Mouse (Mus musculus) heart, embryonic 14.5 days (tissue): ENCODE measurements around the gene Zfp362. TPM values are rescaled to one million over a fixed set of nuclear protein-coding genes. Genes with fewer than 3 reads are reported as not detected.
A peak's percentile ranks its signal among the peaks of the same experiment; 100 is the strongest.

Experiments
- ATAC-seq: fragments of 200-750 bp; cut with Nextera tagmentation; 2 replicates; pipeline ENCODE4 v1.8.0; 2017; ENCODE audit warnings: low read depth, moderate TSS enrichment; ENCODE audit not compliant: insufficient number of reproducible peaks, insufficient read depth, low FRiP score
- H3K27ac ChIP-seq, 2 experiments: fragments of 200-500 bp in 1 of 2; fragments of 300-500 bp in 1 of 2; sonication (generic) in 1 of 2; replicated peaks in 1 of 2; 2 replicates each; pipeline ENCODE4 v1.5.1; 2012 to 2014; ENCODE audit warnings: low read depth in 2 of 2, low read length in 2 of 2, control low read depth in 1 of 2, mild to moderate bottlenecking in 1 of 2, mixed read lengths in 1 of 2; ENCODE audit not compliant: control insufficient read depth in 1 of 2, insufficient read depth in 1 of 2
- H3K27me3 ChIP-seq: fragments of 300-500 bp; sonication (generic); 2 replicates; pipeline ENCODE4 v1.6.1; 2014; ENCODE audit warnings: mild to moderate bottlenecking, low read length, control low read depth; ENCODE audit not compliant: control insufficient read depth, insufficient read depth
- H3K36me3 ChIP-seq: fragments of 300-500 bp; sonication (generic); 2 replicates; pipeline ENCODE4 v1.6.1; 2014; ENCODE audit warnings: mild to moderate bottlenecking, control low read depth, low read length, mixed read lengths; ENCODE audit not compliant: control insufficient read depth, insufficient read depth
- H3K4me1 ChIP-seq, 2 experiments: fragments of 200-500 bp in 1 of 2; fragments of 300-500 bp in 1 of 2; sonication (generic) in 1 of 2; 2 replicates each; pipeline ENCODE4 v1.6.1; 2012 to 2014; ENCODE audit warnings: low read length in 2 of 2, control low read depth in 1 of 2, mixed read lengths in 1 of 2; ENCODE audit not compliant: control insufficient read depth in 2 of 2, insufficient read depth in 2 of 2
- H3K4me2 ChIP-seq: fragments of 300-500 bp; sonication (generic); 2 replicates; pipeline ENCODE4 v1.6.1; 2014; ENCODE audit warnings: mild to moderate bottlenecking, low read length
- H3K4me3 ChIP-seq, 2 experiments: fragments of 200-500 bp in 1 of 2; fragments of 300-500 bp in 1 of 2; sonication (generic) in 1 of 2; 2 replicates each; pipeline ENCODE4 v1.5.1; 2012 to 2014; ENCODE audit warnings: low read length in 2 of 2, mild to moderate bottlenecking in 2 of 2, control low read depth in 1 of 2, low read depth in 1 of 2, moderate library complexity in 1 of 2; ENCODE audit not compliant: control insufficient read depth in 1 of 2, insufficient read depth in 1 of 2
- H3K9ac ChIP-seq: fragments of 300-500 bp; sonication (generic); 2 replicates; pipeline ENCODE4 v1.6.1; 2014; ENCODE audit warnings: mild to moderate bottlenecking, low read length
- H3K9me3 ChIP-seq: fragments of 300-500 bp; sonication (generic); 2 replicates; pipeline ENCODE4 v1.6.1; 2016; ENCODE audit warnings: low read length, control low read depth; ENCODE audit not compliant: control insufficient read depth
- WGBS: fragments of 180-500 bp; shearing (Covaris S2); extraction: QIAGEN DNeasy Blood & Tissue Kit; methylation state at CpG from one replicate; pipeline ENCODE4 v1.1.7; 2014; 5-methylcytosine and 5-hydroxymethylcytosine counted together
- polyA plus RNA-seq: library from polyadenylated mRNA; unstranded; fragments of >200 nt; fragmentation: Nextera tagmentation; extraction: Ambion mirVana; gene quantifications from 2 replicates; pipeline ENCODE4 v1.2.1, GENCODE M21; 2014

The Zfp362 gene
- polyA plus RNA-seq, 1 experiment from 2014 or later = 17.6 TPM

DNA sequence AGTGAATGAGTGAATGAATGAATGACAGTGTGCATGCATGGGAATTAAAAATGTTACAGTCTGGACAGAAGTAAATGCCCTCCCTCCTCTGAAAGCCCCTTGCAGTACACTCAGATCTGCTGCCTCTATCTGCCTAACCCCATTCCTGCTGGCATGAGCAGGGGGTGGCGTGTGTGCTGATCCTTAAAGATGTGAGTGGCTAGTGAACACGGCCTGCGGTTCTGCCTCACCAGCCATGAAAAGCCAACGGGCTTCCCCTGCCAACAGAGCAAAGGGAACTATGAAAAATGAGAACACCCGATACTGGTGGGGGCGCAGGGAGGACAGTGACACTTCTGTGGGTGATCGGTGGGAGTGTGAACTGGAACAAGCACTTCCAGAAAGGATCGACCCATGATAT, 9.1 kb downstream of the Zfp362 start:
- H3K27me3 ChIP-seq = no peaks in the 10 kb centered on the region
- H3K4me1 ChIP-seq = peaks cover 30 to 41% of the 10 kb centered on the region in 2 experiments
- H3K9me3 ChIP-seq = no peaks in the 10 kb centered on the region
- no peak overlapping the region for H3K4me2 ChIP-seq
- peaks cover 13% of the 10 kb centered on the region for H3K36me3 ChIP-seq
- WGBS = 86% methylated on average over 8 of the region's 8 CpGs
- no peak overlapping the region for H3K27ac ChIP-seq
- H3K4me3 ChIP-seq = no peak overlapping the region
- no peak overlapping the region for H3K9ac ChIP-seq
- ATAC-seq = no peak

DNA sequence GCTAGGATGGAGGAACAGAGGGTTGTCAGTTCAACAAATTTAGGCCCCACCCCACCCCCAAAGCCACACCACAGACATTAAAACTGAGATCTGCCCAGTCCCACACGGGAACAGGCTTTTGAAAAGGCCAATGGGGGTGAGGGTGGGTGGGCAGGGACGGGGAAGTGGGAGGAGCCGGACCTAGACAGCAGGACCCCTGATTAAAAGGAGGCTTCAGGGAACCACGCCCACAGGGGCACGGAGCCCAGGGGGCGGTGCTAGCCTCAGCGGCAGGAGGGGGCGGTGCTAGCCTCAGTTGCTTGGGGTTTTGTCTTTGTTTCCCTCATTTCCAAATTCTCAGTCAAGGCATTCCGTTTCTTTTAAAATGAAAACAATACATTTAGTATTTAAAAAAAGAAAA, 10.2 kb downstream of the Zfp362 start:
- Histone ChIP-seq H3K27ac (no peak overlapping the region), H3K4me3 (no peak overlapping the region), H3K9ac (no peak overlapping the region), H3K4me2 (peak overlapping the region; percentile 31), H3K27me3 (no peaks in the 10 kb centered on the region), H3K4me1 (peaks cover 30 to 35% of the 10 kb centered on the region in 2 experiments), H3K36me3 (peaks cover 13% of the 10 kb centered on the region), H3K9me3 (no peaks in the 10 kb centered on the region)
- no peak for ATAC-seq
- WGBS = 13% methylated on average over 9 of the region's 9 CpGs

DNA sequence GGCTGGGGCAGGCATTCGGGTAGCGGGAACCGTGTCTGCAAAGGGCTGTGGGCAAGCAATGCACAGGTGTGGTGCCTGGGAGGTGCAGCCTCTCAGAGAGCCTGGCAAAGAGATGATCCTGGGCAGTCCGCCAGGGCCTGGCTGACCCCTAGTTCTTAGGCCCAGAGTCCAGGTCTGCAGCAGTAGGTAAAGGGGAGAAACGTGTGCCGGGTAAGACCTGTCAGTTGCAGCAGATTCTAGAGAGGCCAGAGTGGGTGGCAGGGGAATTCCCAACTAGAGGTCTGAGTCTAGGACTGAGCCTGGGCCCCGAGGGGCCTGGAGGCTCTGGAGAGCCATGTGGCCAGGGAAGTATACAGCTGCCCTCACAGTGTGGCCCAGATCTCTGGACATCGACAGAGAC, 11.6 kb downstream of the Zfp362 start:
- no peaks in the 10 kb centered on the region for H3K9me3 ChIP-seq
- H3K27me3 ChIP-seq = no peaks in the 10 kb centered on the region
- H3K27ac ChIP-seq = peak overlapping the region; percentile 65 to 69; a peak in 3 of 4 replicates
- no peak overlapping the region for H3K4me3 ChIP-seq
- 85% methylated on average over 8 of the region's 8 CpGs for WGBS
- peaks cover 30 to 35% of the 10 kb centered on the region in 2 experiments for H3K4me1 ChIP-seq
- peaks cover 18% of the 10 kb centered on the region for H3K36me3 ChIP-seq
- no peak overlapping the region for H3K4me2 ChIP-seq
- no peak for ATAC-seq
- H3K9ac ChIP-seq = no peak overlapping the region

DNA sequence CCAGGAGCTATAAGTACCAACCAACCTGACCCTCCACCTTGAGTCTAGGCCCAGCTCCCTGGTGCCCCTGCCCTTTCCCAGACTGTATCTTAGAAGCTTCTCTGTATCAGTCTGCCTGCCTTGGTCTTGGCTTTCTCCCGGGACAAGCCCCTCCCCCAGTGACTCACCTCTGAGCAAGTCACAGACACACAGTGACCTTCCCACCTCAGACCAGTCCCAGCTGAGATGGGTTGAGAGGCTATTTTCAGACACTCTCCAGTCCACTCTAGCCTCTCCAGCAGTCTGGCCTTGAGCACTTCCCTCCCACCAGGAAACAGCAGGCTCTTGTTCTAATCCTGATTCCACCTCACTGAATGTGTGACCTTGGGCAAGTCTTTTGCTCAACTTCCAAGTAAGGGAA, 12.1 kb downstream of the Zfp362 start:
- Histone ChIP-seq H3K36me3 (peaks cover 21% of the 10 kb centered on the region), H3K27ac (peak overlapping the region; percentile 65 to 69), H3K4me3 (no peak overlapping the region), H3K9ac (no peak overlapping the region), H3K4me2 (no peak overlapping the region), H3K4me1 (peaks cover 30 to 35% of the 10 kb centered on the region in 2 experiments), H3K27me3 (no peaks in the 10 kb centered on the region), H3K9me3 (no peaks in the 10 kb centered on the region)
- 0 out of 2 replicates have a peak, but pooled peaks have one; percentile 40 for ATAC-seq
- WGBS = 7% methylated on average over 1 of the region's 1 CpGs

DNA sequence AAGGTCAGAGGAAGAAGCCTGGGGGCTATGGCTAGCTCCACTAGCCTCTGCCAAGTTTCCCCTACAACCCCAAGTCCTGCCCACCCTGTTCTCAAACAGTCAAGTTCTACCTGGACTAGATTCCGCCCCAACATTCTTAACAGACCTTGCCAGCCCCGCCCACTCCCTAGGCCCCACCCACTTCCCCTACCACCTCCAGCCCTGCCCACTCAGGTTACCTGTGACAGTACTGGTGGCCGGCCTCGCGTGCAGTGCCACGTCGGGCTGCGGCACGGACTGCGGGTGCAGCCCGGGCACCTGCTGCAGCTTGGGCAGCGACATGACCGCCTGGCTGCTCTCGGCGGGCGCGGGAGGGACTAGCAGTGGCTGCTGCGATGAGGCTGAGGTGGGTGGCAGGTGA, 16.2 kb downstream of the Zfp362 start:
- Histone ChIP-seq H3K4me2 (no peak overlapping the region), H3K4me3 (no peak overlapping the region)

DNA sequence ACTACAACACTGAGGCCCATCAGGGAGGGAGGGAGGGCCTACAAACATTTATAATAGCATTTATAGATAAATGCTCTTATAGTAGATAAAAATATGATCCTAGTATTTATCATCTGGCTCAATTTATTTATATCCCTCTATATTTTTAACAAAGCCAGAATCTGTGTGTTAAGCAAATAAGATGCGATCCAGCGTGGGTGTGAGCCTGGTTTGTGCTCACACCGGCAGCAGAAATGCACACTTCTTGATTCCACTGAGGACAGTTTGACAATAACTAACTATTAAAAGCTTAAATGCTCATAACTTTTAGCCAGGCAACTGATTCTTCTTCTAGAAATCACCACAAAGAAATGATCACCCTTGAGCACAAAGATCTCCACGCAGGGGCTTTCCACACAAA, 17.7 kb downstream of the Zfp362 start:
- peaks cover 0 to 1% of the 10 kb centered on the region in 2 experiments; a peak in 1 of 4 replicates for H3K4me1 ChIP-seq
- no peak overlapping the region for H3K4me3 ChIP-seq
- no peak for ATAC-seq
- H3K27ac ChIP-seq = no peak overlapping the region
- H3K4me2 ChIP-seq = no peak overlapping the region
- H3K9ac ChIP-seq = no peak overlapping the region
- H3K27me3 ChIP-seq = no peaks in the 10 kb centered on the region
- H3K9me3 ChIP-seq = no peaks in the 10 kb centered on the region
- WGBS = 98% methylated on average over 4 of the region's 4 CpGs
- peaks cover 70% of the 10 kb centered on the region for H3K36me3 ChIP-seq

More for the DNA sequence above, 16.2 kb downstream of the Zfp362 start:
- Histone ChIP-seq H3K9ac (no peak overlapping the region), H3K36me3 (peaks cover 57% of the 10 kb centered on the region), H3K9me3 (no peaks in the 10 kb centered on the region), H3K27ac (no peak overlapping the region), H3K27me3 (no peaks in the 10 kb centered on the region), H3K4me1 (peaks cover 13% of the 10 kb centered on the region in 2 experiments)
- WGBS = 64% methylated on average over 18 of the region's 18 CpGs
- ATAC-seq = no peak

DNA sequence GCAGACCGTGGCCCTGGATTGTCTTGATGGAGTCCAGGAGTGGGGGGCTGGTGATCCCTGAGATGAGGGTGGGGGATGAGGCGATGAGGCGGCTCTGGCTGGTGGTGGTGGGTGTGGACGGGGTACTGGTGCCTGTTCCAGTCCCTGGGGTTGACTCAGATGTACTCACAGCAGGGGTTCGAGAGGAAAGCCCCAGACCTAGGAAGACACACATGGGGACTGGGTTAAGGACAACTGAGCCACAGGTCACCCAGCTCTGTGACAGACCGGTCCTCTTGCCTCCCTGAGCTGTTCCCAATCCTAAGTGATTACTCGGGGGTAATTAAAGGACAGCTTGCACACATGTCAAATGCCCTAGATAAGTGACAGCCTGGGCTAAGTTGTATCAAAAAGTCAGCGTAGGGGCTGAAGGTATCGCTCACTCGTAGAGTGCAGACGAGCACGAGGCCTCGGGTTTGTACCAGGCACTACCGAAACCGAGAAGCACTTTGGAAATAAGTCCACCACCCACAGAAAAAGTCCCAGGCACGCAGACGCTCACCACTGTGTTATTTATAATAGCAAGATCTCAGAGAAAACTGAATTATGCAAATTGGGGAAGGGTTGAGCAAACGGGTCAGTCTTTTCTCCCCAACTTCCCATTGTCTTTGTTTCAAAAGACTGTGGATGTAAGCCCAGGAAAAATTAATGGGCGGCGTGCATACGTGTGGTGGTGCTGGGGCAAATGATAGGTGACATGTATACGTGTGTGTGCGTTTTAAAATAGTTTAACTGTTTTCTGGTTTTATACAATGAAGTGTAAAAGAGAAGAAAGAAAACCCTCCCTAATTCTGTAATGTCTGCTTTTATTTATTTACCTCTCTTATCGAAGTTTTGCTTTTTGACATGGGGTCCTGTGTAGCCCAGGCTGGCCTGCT, 18.6 kb downstream of the Zfp362 start:
- H3K27ac ChIP-seq = no peak overlapping the region
- H3K4me1 ChIP-seq = 0 out of 4 replicates have a peak, but pooled peaks cover 0 to 2% of the 10 kb centered on the region in 2 experiments
- no peaks in the 10 kb centered on the region for H3K27me3 ChIP-seq
- H3K4me3 ChIP-seq = no peak overlapping the region
- H3K36me3 ChIP-seq = peaks cover 72% of the 10 kb centered on the region
- H3K4me2 ChIP-seq = no peak overlapping the region
- no peak for ATAC-seq
- no peaks in the 10 kb centered on the region for H3K9me3 ChIP-seq
- H3K9ac ChIP-seq = no peak overlapping the region
- WGBS = 86% methylated on average over 24 of the region's 24 CpGs
